Mouse (Mus musculus) gastrocnemius, postnatal 14 days (tissue): ENCODE results near the gene Sult6b2. TPM values are rescaled to one million over a fixed set of nuclear protein-coding genes. Genes with fewer than 3 reads are reported as not detected.
A peak's percentile ranks its signal among the peaks of the same experiment; 100 is the strongest.

Experiments used
- DNase-seq: peaks from one replicate; pipeline ENCODE4 v3.0.0; 2021; ENCODE audit warnings: mixed read lengths
- intact Hi-C: fragments of 180-260 bp; cut with DNase I; formaldehyde crosslinking; loops from one replicate; pipeline ENCODE4 v1.15.1; 2025; ENCODE audit warnings: low total_unique reads
- long read RNA-seq, 2 experiments: library from polyadenylated mRNA; stranded (forward); transcript quantifications; one replicate each; pipeline ENCODE4 v2.0.0; 2021
- total RNA-seq, 2 experiments: library from RNA; stranded (reverse); gene quantifications; 2 replicates each; pipeline ENCODE4 v1.2.3; 2021

The Sult6b2 gene
- total RNA-seq, result not detected
- long read RNA-seq, experiment 1, result 0 reads
- long read RNA-seq, experiment 2, result 0 reads

- no peak for DNase-seq
- intact Hi-C loops, result no loop called here
Observed at GRCm38 (mm10) chr6:142804402-142804801, at the start of gene Sult6b2. TSS of gene Sult6b2 (minus strand) at chr6:142804502.

GRCm38 (mm10) chr6:142852419-142853377, 48.4 kb upstream of the Sult6b2 start:
- intact Hi-C loops, result no loop called here
- no peak for DNase-seq

DNA sequence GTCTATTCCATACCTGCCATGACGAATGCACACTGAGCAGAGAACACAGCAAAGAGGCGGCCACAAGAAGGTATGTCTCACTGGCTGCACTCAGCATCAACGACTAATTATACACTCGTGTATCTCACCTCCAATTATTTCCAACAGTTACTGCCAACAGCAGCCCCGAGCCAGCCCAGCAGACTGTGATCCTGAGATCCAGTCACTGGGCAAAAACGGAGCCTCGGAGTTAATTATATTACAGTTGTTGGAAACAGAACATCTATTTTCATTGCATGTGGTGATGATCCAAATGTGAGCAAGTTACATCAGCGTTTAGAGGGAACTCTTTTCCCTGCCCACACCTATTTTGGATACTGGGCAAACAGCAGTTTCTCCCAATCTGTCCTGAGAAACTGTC, 46.1 kb upstream of the Sult6b2 start:
- intact Hi-C loops, result no loop called here
- DNase-seq, result no peak

- DNase-seq, result no peak
- intact Hi-C loops, result no loop called here
Observed at GRCm38 (mm10) chr6:142849326-142849725, 45.0 kb upstream of the Sult6b2 start.

DNA sequence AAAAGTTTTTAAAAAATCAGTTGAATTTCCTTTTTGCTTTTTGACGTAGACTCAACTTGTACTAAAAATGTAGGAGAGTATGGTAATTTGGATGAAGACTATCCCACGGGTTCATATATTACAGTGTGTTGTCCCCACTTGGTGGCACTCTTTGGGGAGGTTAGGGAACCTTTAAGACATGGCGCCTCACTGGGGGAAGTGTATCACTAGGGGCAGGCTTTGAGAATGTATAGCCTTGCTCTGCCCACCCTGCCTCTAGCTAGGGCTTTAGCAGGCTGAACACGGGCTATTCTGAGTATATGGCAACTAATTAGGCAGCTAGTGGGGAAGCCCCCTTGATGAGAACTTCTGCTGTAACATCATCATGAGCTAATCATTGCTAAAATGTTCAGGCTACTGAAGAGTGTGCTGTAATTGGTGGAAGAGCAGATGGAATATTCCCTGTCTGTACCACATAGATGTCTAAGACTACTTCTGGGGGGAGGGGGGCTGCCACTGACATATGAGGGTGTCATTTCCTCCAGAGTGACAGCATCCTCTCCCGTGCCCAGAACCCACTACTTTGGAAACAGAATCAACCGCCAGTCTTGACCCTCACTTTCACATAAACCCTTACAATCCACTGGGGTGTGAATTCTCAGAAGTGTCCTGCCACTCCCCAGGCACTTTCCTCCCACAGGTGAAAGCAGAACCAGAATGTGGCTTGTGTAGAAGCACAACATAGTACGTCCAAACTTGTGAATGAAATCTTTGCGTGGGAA, 43.8 kb upstream of the Sult6b2 start:
- intact Hi-C loops, result no loop called here
- DNase-seq, result no peak

DNA sequence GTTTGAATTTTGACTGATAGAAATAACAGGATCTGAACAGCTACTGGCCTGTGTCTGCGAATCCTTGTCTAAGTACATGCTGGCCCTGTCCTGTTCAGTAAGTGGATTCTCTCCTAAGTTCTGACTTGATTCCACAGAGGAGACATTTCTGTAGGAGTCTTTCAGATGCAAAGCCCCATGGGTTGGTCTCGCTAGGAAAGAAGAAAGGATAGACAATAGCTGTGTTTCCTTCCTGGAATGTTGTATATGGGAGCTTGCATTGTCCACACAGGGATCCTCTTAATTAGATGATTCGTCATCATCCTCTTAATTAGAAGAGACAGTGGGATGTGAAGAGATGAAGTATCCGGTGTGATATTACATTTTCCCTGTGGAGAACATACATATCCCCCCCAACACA, 42.6 kb upstream of the Sult6b2 start:
- intact Hi-C loops, result no loop called here
- DNase-seq, result no peak

DNA sequence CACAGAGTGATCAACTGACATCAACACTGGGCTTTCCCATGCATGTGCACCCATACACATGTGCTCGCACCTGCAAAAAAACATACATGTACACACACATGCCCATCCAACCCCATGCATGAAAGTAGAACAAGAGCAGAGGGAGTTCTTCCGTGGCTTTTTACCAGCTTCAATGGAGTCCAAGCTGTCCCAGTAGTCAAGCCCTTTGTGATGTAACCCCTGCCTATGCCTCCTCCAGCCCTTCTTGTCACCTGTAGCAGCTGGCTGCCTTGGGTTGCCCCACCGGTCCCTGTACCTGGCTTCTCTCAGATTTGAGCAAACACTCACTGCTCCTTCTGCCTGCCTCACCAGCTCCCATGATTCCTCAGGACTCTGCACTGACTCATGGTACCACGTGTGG, 40.8 kb upstream of the Sult6b2 start:
- intact Hi-C loops, result no loop called here
- DNase-seq, result no peak

DNA sequence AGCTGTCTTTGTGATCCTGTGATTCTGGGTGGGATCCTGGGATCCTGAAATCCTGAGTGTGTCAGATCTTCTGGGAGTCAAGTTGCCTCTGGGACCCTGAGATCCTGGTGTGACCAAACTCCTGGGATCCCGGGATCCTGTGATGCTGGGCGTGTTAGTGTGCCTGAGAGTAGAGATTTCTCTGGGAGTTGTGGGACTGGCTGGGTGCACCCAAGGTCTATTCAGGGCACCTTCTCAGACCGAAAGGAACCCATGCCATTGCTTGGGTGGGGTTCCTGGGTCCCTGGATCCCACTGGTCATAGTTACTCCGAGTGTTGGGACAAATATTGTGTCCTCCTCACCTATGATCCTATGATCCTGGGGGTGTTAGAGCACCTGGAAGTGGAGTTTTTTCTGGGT, 39.8 kb upstream of the Sult6b2 start:
- DNase-seq, result no peak
- intact Hi-C loops, result no loop called here

DNA sequence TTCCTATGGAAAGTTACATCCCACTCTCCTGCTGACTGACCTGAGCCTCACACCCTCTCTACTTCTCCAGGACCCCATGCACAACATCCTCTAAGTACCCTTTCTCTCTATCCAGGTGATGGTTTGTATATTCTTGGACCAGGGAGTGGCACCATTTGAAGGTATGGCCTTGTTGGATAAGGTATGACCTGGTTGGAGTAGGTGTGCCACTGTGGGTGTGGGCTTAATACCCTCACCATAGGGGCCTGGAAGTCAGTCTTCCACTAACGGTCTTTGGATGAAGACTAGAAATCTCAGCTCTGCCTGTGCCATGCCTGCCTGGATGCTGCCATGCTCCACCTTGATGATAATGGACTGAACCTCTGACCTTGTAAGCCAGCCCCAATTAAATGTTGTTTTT, 34.2 kb upstream of the Sult6b2 start:
- intact Hi-C loops, result no loop called here
- DNase-seq, result no peak

GRCm38 (mm10) chr6:142837326-142837725, 33.0 kb upstream of the Sult6b2 start:
- DNase-seq, result no peak
- intact Hi-C loops, result no loop called here

GRCm38 (mm10) chr6:142835726-142836125, 31.4 kb upstream of the Sult6b2 start:
- intact Hi-C loops, result no loop called here
- DNase-seq, result no peak

DNA sequence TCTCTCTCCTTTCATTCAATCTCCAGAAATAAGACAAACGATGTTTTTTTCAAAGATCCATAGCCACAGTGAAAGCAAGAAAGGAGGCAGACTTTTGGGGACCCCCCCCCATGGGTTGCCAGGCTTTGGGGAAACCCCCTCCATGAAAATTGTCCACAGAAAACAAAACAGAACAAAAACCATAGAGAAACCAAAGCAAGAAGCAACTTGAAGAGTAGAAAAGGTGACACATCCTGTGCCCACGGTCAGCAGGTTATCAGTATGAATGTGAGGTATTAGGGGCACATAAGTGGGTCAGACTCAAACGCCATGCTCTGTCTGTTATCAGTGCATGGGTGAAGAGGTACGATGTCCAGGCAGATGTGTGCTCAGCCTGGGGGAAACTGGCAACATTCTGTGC, 30.6 kb upstream of the Sult6b2 start:
- DNase-seq, result no peak
- intact Hi-C loops, result no loop called here

DNA sequence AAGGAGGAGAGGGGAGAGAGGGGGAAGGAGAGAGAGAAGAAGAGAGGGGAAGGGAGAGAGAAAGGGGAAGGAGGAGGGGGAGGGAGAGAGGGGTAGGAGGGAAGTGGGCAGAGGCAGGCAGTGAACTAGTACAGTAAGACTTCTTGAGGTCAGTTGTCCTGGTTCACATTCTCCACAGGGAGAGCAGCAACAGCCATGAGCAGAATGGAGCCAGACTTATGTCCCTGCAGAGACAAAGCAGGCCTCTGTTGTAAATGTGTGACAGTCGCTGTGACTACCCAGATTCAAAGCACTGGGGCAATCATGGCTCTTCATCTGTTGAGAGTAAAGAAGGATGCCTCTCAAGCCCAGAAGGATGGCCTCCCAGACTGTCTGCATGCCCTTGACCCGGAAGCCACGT, 27.4 kb upstream of the Sult6b2 start:
- intact Hi-C loops, result no loop called here
- DNase-seq, result no peak

DNA sequence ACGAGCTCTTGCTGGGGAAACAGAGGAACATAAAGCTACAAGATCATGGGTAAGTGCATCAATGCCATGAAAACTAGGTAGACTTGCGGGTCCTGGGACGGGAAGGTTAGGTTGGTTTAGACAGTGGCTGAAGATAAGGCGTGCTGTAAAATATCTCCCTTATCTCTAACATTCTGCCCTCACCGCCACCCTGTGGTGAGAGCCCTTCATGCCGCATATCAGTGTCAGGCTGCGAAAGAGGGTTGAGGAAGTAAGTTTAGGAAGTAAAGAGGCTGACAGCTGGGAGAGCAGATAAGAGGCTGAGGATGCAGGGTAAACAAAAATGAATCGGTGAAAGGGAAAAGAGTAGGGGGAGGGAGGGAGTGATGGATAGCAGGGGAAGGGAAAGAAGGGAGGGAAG, 26.9 kb upstream of the Sult6b2 start:
- no peak for DNase-seq
- intact Hi-C loops, result no loop called here

DNA sequence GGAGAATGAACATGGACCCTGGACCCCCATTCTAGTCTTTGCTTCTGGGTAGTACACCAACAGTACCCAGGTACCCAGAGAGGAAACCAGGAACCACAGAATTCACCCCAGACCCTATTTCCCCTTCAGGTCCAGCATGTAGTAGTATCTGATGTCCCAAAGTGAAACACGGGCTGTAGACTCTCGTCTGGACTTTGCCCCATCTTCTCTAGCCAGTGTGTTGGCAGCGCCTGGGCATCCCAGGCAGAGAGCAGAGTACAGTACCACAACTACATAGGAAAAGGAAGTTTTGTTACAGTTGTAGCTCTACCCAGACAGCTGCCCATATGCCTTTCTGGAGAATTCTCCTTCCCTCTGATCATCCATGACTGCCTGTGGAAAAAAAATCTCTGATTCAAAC, 25.9 kb upstream of the Sult6b2 start:
- intact Hi-C loops, result no loop called here
- DNase-seq, result no peak

GRCm38 (mm10) chr6:142825449-142825848, 21.1 kb upstream of the Sult6b2 start:
- intact Hi-C loops, result no loop called here
- DNase-seq, result no peak

GRCm38 (mm10) chr6:142823008-142823787, 18.9 kb upstream of the Sult6b2 start:
- intact Hi-C loops, result no loop called here

DNA sequence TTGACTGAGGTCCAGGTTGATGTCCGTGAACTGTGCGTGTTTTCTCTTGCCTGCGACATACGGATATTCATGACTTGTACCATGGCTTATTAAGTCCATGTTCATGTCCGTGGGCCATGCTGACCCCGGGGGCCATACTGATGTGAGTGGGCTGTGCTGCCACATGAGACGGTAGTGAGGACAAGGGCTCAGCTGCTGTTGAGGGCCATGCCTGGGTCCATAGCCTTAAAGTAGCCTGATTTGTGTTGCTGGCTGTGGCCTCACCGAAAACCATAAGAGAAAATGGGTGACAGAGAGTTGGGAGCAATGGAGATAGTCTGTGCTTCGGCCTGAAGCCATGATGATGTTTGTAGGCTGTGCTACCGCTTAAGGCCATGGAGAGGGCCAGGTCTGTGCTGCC, 14.0 kb upstream of the Sult6b2 start:
- intact Hi-C loops, result no loop called here
- DNase-seq, result no peak

More at GRCm38 (mm10) chr6:142823008-142823787, 18.9 kb upstream of the Sult6b2 start:
- DNase-seq, result no peak

DNA sequence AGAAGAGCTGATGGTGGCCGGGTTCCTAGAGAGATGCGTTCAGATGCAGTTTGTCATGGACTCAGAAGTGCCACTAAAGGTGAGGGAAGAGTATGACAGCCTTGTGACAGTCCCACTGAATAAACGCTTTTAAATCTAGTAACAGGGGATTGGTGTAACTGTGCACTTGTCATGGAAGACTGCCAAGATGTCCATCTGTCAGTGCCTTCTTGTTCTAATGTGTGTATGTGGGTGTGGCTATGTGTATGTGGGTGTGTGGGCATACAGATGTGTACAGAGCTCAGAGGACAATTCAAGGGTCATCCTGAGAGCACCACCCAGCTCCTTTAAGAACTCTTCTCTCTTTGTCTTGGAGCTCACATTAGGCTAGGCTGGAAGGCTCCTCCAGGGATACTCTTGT, 11.2 kb upstream of the Sult6b2 start:
- intact Hi-C loops, result no loop called here
- no peak for DNase-seq

GRCm38 (mm10) chr6:142814495-142814921, 10.2 kb upstream of the Sult6b2 start:
- DNase-seq, result peak; percentile 73
- intact Hi-C loops, result loop anchor here (1.0 kb wide), 1 partner anchor 35 kb away; no protein-coding TSS in a partner anchor
